Mouse (Mus musculus): ENCODE data around the gene Ganab. TPM values are rescaled to one million over a fixed set of nuclear protein-coding genes. Genes with fewer than 3 reads are reported as not detected.
A peak's percentile ranks its signal among the peaks of the same experiment; 100 is the strongest.

Ganab gene
- polyA plus RNA-seq, 1 experiment from 2014 or later, result 50.8 TPM

- peaks cover 45% of the 10 kb centered on the region for H3K36me3 ChIP-seq (ENCODE audit: control insufficient read depth, insufficient read depth)
- no peaks in the 10 kb centered on the region for H3K9me3 ChIP-seq (replicated peaks; ENCODE audit: control insufficient read depth, low read length)
- H3K27me3 ChIP-seq (ENCODE audit: control insufficient read depth, insufficient read depth, low read depth, low read length), result no peaks in the 10 kb centered on the region
- H3K9ac ChIP-seq (ENCODE audit: low read depth, low read length), result no peak overlapping the region; the same call in 1 of the 2 replicates
- 68% methylated on average over 6 of the region's 6 CpGs for WGBS (ENCODE audit: insufficient replicate concordance)
- H3K4me2 ChIP-seq (ENCODE audit: low read depth, low read length), result peak overlapping the region; percentile 80
- H3K27ac ChIP-seq (ENCODE audit: low read length), result peak overlapping the region; percentile 98
- no peak for ATAC-seq (ENCODE audit: low read depth)
- H3K4me1 ChIP-seq (ENCODE audit: control insufficient read depth, low read depth, low read length), result peaks cover 53% of the 10 kb centered on the region
- H3K4me3 ChIP-seq (ENCODE audit: low read depth, low read length), result peak overlapping the region; percentile 33
Measured at GRCm38 (mm10) chr19:8945251-8945650, 47.4 kb downstream of the Ganab start.

GRCm38 (mm10) chr19:8946929-8947328, 49.1 kb downstream of the Ganab start:
- no peak overlapping the region; the same call in 1 of the 2 replicates for H3K9ac ChIP-seq (ENCODE audit: low read depth, low read length)

GRCm38 (mm10) chr19:8950190-8950589, 52.3 kb downstream of the Ganab start:
- no peak for ATAC-seq (ENCODE audit: low read depth)
- WGBS (ENCODE audit: insufficient replicate concordance), result 73% methylated on average over 5 of the region's 5 CpGs
- Histone ChIP-seq H3K36me3 (ENCODE audit: control insufficient read depth, insufficient read depth) (peaks cover 60% of the 10 kb centered on the region), H3K4me3 (ENCODE audit: low read depth, low read length) (no peak overlapping the region), H3K4me2 (ENCODE audit: low read depth, low read length) (no peak overlapping the region), H3K9ac (ENCODE audit: low read depth, low read length) (no peak overlapping the region), H3K27me3 (ENCODE audit: control insufficient read depth, insufficient read depth, low read depth, low read length) (no peaks in the 10 kb centered on the region), H3K9me3 (replicated peaks; ENCODE audit: control insufficient read depth, low read length) (no peaks in the 10 kb centered on the region), H3K4me1 (ENCODE audit: control insufficient read depth, low read depth, low read length) (peaks cover 41% of the 10 kb centered on the region), H3K27ac (ENCODE audit: low read length) (no peak overlapping the region)

More at GRCm38 (mm10) chr19:8946929-8947328, 49.1 kb downstream of the Ganab start:
- Histone ChIP-seq H3K27ac (ENCODE audit: low read length) (peak overlapping the region; percentile 31; the same call in 1 of the 2 replicates), H3K9me3 (replicated peaks; ENCODE audit: control insufficient read depth, low read length) (no peaks in the 10 kb centered on the region), H3K4me3 (ENCODE audit: low read depth, low read length) (no peak overlapping the region), H3K4me2 (ENCODE audit: low read depth, low read length) (peak overlapping the region; percentile 22), H3K4me1 (ENCODE audit: control insufficient read depth, low read depth, low read length) (peaks cover 43% of the 10 kb centered on the region), H3K27me3 (ENCODE audit: control insufficient read depth, insufficient read depth, low read depth, low read length) (no peaks in the 10 kb centered on the region), H3K36me3 (ENCODE audit: control insufficient read depth, insufficient read depth) (peaks cover 62% of the 10 kb centered on the region)
- WGBS (ENCODE audit: insufficient replicate concordance), result 35% methylated on average over 7 of the region's 7 CpGs
- ATAC-seq (ENCODE audit: low read depth), result peak; percentile 49

- H3K27ac ChIP-seq (ENCODE audit: low read length), result no peak overlapping the region
- peak overlapping the region; percentile 67; the same call in 1 of the 2 replicates for H3K4me2 ChIP-seq (ENCODE audit: low read depth, low read length)
- no peaks in the 10 kb centered on the region for H3K27me3 ChIP-seq (ENCODE audit: control insufficient read depth, insufficient read depth, low read depth, low read length)
- H3K4me3 ChIP-seq (ENCODE audit: low read depth, low read length), result no peak overlapping the region
- 84% methylated on average over 9 of the region's 9 CpGs for WGBS (ENCODE audit: insufficient replicate concordance)
- H3K36me3 ChIP-seq (ENCODE audit: control insufficient read depth, insufficient read depth), result peaks cover 46% of the 10 kb centered on the region
- peaks cover 23% of the 10 kb centered on the region for H3K4me1 ChIP-seq (ENCODE audit: control insufficient read depth, low read depth, low read length)
- ATAC-seq (ENCODE audit: low read depth), result no peak
- no peak overlapping the region for H3K9ac ChIP-seq (ENCODE audit: low read depth, low read length)
- no peaks in the 10 kb centered on the region for H3K9me3 ChIP-seq (replicated peaks; ENCODE audit: control insufficient read depth, low read length)
Measured at GRCm38 (mm10) chr19:8952241-8952640, 54.4 kb downstream of the Ganab start.

- peaks cover 39% of the 10 kb centered on the region for H3K36me3 ChIP-seq (ENCODE audit: control insufficient read depth, insufficient read depth)
- peak; percentile 95 for ATAC-seq (ENCODE audit: low read depth)
- H3K9me3 ChIP-seq (replicated peaks; ENCODE audit: control insufficient read depth, low read length), result no peaks in the 10 kb centered on the region
- H3K27ac ChIP-seq (ENCODE audit: low read length), result peak within 1 kb of the TSS; percentile 87
- peaks cover 20% of the 10 kb centered on the region for H3K4me1 ChIP-seq (ENCODE audit: control insufficient read depth, low read depth, low read length)
- 2% methylated on average over 46 of the region's 46 CpGs for WGBS (ENCODE audit: insufficient replicate concordance)
- peak within 1 kb of the TSS; percentile 78 for H3K9ac ChIP-seq (ENCODE audit: low read depth, low read length)
- H3K27me3 ChIP-seq (ENCODE audit: control insufficient read depth, insufficient read depth, low read depth, low read length), result no peaks in the 10 kb centered on the region
- peak within 1 kb of the TSS; percentile 93 for H3K4me3 ChIP-seq (ENCODE audit: low read depth, low read length)
- peak within 1 kb of the TSS; percentile 67 for H3K4me2 ChIP-seq (ENCODE audit: low read depth, low read length)
Measured at GRCm38 (mm10) chr19:8953135-8954039, 55.5 kb downstream of the Ganab start, which contains the start of gene Tut1. Gene Tut1 (plus strand): TSS chr19:8953847.

- Histone ChIP-seq H3K9ac (ENCODE audit: low read depth, low read length) (peak overlapping the region; percentile 78), H3K4me1 (ENCODE audit: control insufficient read depth, low read depth, low read length) (peaks cover 20% of the 10 kb centered on the region), H3K36me3 (ENCODE audit: control insufficient read depth, insufficient read depth) (peaks cover 33% of the 10 kb centered on the region), H3K9me3 (replicated peaks; ENCODE audit: control insufficient read depth, low read length) (no peaks in the 10 kb centered on the region), H3K27me3 (ENCODE audit: control insufficient read depth, insufficient read depth, low read depth, low read length) (no peaks in the 10 kb centered on the region), H3K27ac (ENCODE audit: low read length) (peak overlapping the region; percentile 87), H3K4me2 (ENCODE audit: low read depth, low read length) (peak overlapping the region; percentile 67), H3K4me3 (ENCODE audit: low read depth, low read length) (peak overlapping the region; percentile 93)
- 2% methylated on average over 9 of the region's 9 CpGs for WGBS (ENCODE audit: insufficient replicate concordance)
- ATAC-seq (ENCODE audit: low read depth), result no peak
Measured at GRCm38 (mm10) chr19:8954171-8954570, 56.3 kb downstream of the Ganab start.

- no peak for ATAC-seq (ENCODE audit: low read depth)
- Histone ChIP-seq H3K27ac (ENCODE audit: low read length) (no peak overlapping the region), H3K9me3 (replicated peaks; ENCODE audit: control insufficient read depth, low read length) (no peaks in the 10 kb centered on the region), H3K4me1 (ENCODE audit: control insufficient read depth, low read depth, low read length) (peaks cover 11% of the 10 kb centered on the region), H3K4me2 (ENCODE audit: low read depth, low read length) (no peak overlapping the region), H3K36me3 (ENCODE audit: control insufficient read depth, insufficient read depth) (peaks cover 55% of the 10 kb centered on the region), H3K9ac (ENCODE audit: low read depth, low read length) (no peak overlapping the region), H3K4me3 (ENCODE audit: low read depth, low read length) (no peak overlapping the region), H3K27me3 (ENCODE audit: control insufficient read depth, insufficient read depth, low read depth, low read length) (no peaks in the 10 kb centered on the region)
- WGBS (ENCODE audit: insufficient replicate concordance), result 74% methylated on average over 2 of the region's 2 CpGs
Measured at GRCm38 (mm10) chr19:8962256-8962655, 64.4 kb downstream of the Ganab start.

GRCm38 (mm10) chr19:8965075-8965474, 67.2 kb downstream of the Ganab start:
- Histone ChIP-seq H3K4me1 (ENCODE audit: control insufficient read depth, low read depth, low read length) (peaks cover 18% of the 10 kb centered on the region), H3K4me2 (ENCODE audit: low read depth, low read length) (no peak overlapping the region), H3K4me3 (ENCODE audit: low read depth, low read length) (no peak overlapping the region), H3K27me3 (ENCODE audit: control insufficient read depth, insufficient read depth, low read depth, low read length) (no peaks in the 10 kb centered on the region), H3K9me3 (replicated peaks; ENCODE audit: control insufficient read depth, low read length) (no peaks in the 10 kb centered on the region), H3K9ac (ENCODE audit: low read depth, low read length) (no peak overlapping the region), H3K27ac (ENCODE audit: low read length) (no peak overlapping the region), H3K36me3 (ENCODE audit: control insufficient read depth, insufficient read depth) (peaks cover 51% of the 10 kb centered on the region)
- WGBS (ENCODE audit: insufficient replicate concordance), result 78% methylated on average over 11 of the region's 11 CpGs
- ATAC-seq (ENCODE audit: low read depth), result no peak

- Histone ChIP-seq H3K4me3 (ENCODE audit: low read depth, low read length) (peak overlapping the region; percentile 71), H3K27ac (ENCODE audit: low read length) (peak overlapping the region; percentile 92; the same call in 1 of the 2 replicates), H3K9me3 (replicated peaks; ENCODE audit: control insufficient read depth, low read length) (no peaks in the 10 kb centered on the region), H3K9ac (ENCODE audit: low read depth, low read length) (peak overlapping the region; percentile 76), H3K4me2 (ENCODE audit: low read depth, low read length) (peak overlapping the region; percentile 69), H3K4me1 (ENCODE audit: control insufficient read depth, low read depth, low read length) (peaks cover 18% of the 10 kb centered on the region), H3K36me3 (ENCODE audit: control insufficient read depth, insufficient read depth) (peaks cover 54% of the 10 kb centered on the region), H3K27me3 (ENCODE audit: control insufficient read depth, insufficient read depth, low read depth, low read length) (no peaks in the 10 kb centered on the region)
- WGBS (ENCODE audit: insufficient replicate concordance), result 69% methylated on average over 8 of the region's 8 CpGs
- ATAC-seq (ENCODE audit: low read depth), result no peak
Measured at GRCm38 (mm10) chr19:8965771-8966170, 67.9 kb downstream of the Ganab start.
